Mouse (Mus musculus): Measurements from ENCODE around the gene Olfr102. TPM values are rescaled to one million over a fixed set of nuclear protein-coding genes. Genes with fewer than 3 reads are reported as not detected.
A peak's percentile ranks its signal among the peaks of the same experiment; 100 is the strongest.

Gene Olfr102
- not detected for polyA plus RNA-seq (2017; shearing (Covaris generic))

- ATAC-seq: no peak
Observed at GRCm38 (mm10) chr17:37316954-37317353, at the start of gene Olfr102. Gene Olfr102, minus strand, starts transcription at chr17:37317054.

- no peak for ATAC-seq
Observed at GRCm38 (mm10) chr17:37359282-37359681, 42.4 kb upstream of the Olfr102 start, which contains the start of gene Olfr104-ps. Gene Olfr104-ps, plus strand, starts transcription at chr17:37359582.

- no peak for ATAC-seq
Observed at GRCm38 (mm10) chr17:37339598-37339997, 22.7 kb upstream of the Olfr102 start, which contains the start of gene Olfr103. Gene Olfr103, minus strand, starts transcription at chr17:37339698.

GRCm38 (mm10) chr17:37310146-37310699 is 6.6 kb downstream of the Olfr102 start:
- ATAC-seq: no peak

- ATAC-seq: no peak
Observed at GRCm38 (mm10) chr17:37308483-37308882, 8.4 kb downstream of the Olfr102 start.

- ATAC-seq: no peak
Observed at GRCm38 (mm10) chr17:37304213-37304612, 12.6 kb downstream of the Olfr102 start, which contains the start of gene Olfr101. Gene Olfr101, minus strand, starts transcription at chr17:37304313.

- no peak for ATAC-seq
Observed at GRCm38 (mm10) chr17:37283360-37283759, 33.5 kb downstream of the Olfr102 start, which contains the start of gene Olfr99. Gene Olfr99, minus strand, starts transcription at chr17:37283460.

GRCm38 (mm10) chr17:37280331-37280730 is 36.5 kb downstream of the Olfr102 start:
- no peak for ATAC-seq

- no peak for ATAC-seq
Observed at GRCm38 (mm10) chr17:37276573-37276972, 40.3 kb downstream of the Olfr102 start.

GRCm38 (mm10) chr17:37275626-37276248 is 41.1 kb downstream of the Olfr102 start:
- ATAC-seq: no peak

- peak; percentile 86 for ATAC-seq
Observed at GRCm38 (mm10) chr17:37270702-37271092, 46.2 kb downstream of the Olfr102 start.

- ATAC-seq: peak; percentile 88
Observed at GRCm38 (mm10) chr17:37270058-37270701, 46.7 kb downstream of the Olfr102 start, which contains the start of gene H2-M3. Gene H2-M3, plus strand, starts transcription at chr17:37270220.

GRCm38 (mm10) chr17:37263626-37264025 is 53.2 kb downstream of the Olfr102 start, which contains the start of gene Olfr98:
Gene Olfr98, minus strand, starts transcription at chr17:37263749.
- ATAC-seq: no peak

Other genes starting within 250 kb of the Olfr102 start
- gene Olfr90, start 228.6 kb downstream of the Olfr102 start, polyA plus RNA-seq (2017; shearing (Covaris generic)): under 1 TPM in 1 of 2 experiments, not detected in 1; 0.11 TPM
- gene Olfr91, start 218.8 kb downstream of the Olfr102 start, polyA plus RNA-seq (2017; shearing (Covaris generic)): not detected
- gene Olfr92, start 197.0 kb downstream of the Olfr102 start, polyA plus RNA-seq (2017; shearing (Covaris generic)): not detected
- gene Olfr93, start 155.6 kb downstream of the Olfr102 start, polyA plus RNA-seq (2017; shearing (Covaris generic)): not detected
- gene Ubd, start 123.2 kb downstream of the Olfr102 start, polyA plus RNA-seq (2017; shearing (Covaris generic)): under 1 TPM in 1 of 2 experiments, not detected in 1; 0.70 TPM
- not detected for gene Olfr94, start 116.1 kb downstream of the Olfr102 start, polyA plus RNA-seq (2017; shearing (Covaris generic))
- gene Olfr95, start 103.9 kb downstream of the Olfr102 start, polyA plus RNA-seq (2017; shearing (Covaris generic)): not detected
- not detected for gene Olfr96, start 96.9 kb downstream of the Olfr102 start, polyA plus RNA-seq (2017; shearing (Covaris generic))
- gene Olfr97, start 79.7 kb downstream of the Olfr102 start, polyA plus RNA-seq (2017; shearing (Covaris generic)): not detected
- gene Olfr98, start 53.3 kb downstream of the Olfr102 start, polyA plus RNA-seq (2017; shearing (Covaris generic)): not detected
- 100 to 1,000 TPM; 131 to 144 TPM for gene H2-M3, start 46.8 kb downstream of the Olfr102 start, polyA plus RNA-seq (2017; shearing (Covaris generic))
- 1 to 10 TPM; 4.3 to 5.5 TPM for gene Olfr99, start 33.6 kb downstream of the Olfr102 start, polyA plus RNA-seq (2017; shearing (Covaris generic))
- under 1 TPM; 0.22 to 0.25 TPM for gene Olfr101, start 12.7 kb downstream of the Olfr102 start, polyA plus RNA-seq (2017; shearing (Covaris generic))
- not detected for gene Olfr103, start 22.6 kb upstream of the Olfr102 start, polyA plus RNA-seq (2017; shearing (Covaris generic))
- gene Olfr104-ps, start 42.5 kb upstream of the Olfr102 start, polyA plus RNA-seq (2017; shearing (Covaris generic)): not detected
- gene Olfr105-ps, start 62.0 kb upstream of the Olfr102 start, polyA plus RNA-seq (2017; shearing (Covaris generic)): not detected
- not detected for gene Olfr106-ps, start 73.3 kb upstream of the Olfr102 start, polyA plus RNA-seq (2017; shearing (Covaris generic))
- under 1 TPM in 1 of 2 experiments, not detected in 1; 0.11 TPM for gene Olfr107, start 82.2 kb upstream of the Olfr102 start, polyA plus RNA-seq (2017; shearing (Covaris generic))
- gene Olfr108, start 128.4 kb upstream of the Olfr102 start, polyA plus RNA-seq (2017; shearing (Covaris generic)): not detected
- gene Olfr109, start 141.9 kb upstream of the Olfr102 start, polyA plus RNA-seq (2017; shearing (Covaris generic)): not detected
- gene H2-M2, start 166.5 kb upstream of the Olfr102 start, polyA plus RNA-seq (2017; shearing (Covaris generic)): not detected
- not detected for gene Olfr110, start 175.4 kb upstream of the Olfr102 start, polyA plus RNA-seq (2017; shearing (Covaris generic))
- not detected for gene Olfr111, start 191.0 kb upstream of the Olfr102 start, polyA plus RNA-seq (2017; shearing (Covaris generic))

All from CD4-positive, CD25-positive, alpha-beta regulatory T cell, adult 4 months (primary cell).